Mouse (Mus musculus): ENCODE data around the gene Atp2b2. TPM values are rescaled to one million over a fixed set of nuclear protein-coding genes. Genes with fewer than 3 reads are reported as not detected.

The Atp2b2 gene
- polyA plus RNA-seq, 1 experiment: 0.19 TPM

DNA sequence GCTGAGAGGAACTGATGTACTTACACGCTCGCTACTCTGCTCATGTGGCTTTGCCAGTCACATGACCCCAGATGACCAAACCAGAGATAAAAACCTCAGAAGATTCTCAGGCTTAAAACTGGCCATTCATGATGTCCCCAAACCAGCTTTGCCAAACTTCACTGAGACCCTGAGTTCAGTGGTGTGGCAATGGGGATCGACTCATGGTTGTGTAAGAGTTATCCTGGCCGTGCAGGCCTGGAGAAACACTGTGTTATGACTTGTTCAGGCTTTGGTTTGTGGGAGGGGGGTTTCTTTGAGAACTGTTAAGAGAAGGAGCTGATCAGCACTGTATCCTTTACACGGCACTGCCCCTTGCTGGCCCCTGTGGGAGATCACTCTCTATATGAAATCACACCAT is 250.0 kb downstream of the Atp2b2 start:
- DNase-seq (ENCODE audit: low spot score): no peak

DNA sequence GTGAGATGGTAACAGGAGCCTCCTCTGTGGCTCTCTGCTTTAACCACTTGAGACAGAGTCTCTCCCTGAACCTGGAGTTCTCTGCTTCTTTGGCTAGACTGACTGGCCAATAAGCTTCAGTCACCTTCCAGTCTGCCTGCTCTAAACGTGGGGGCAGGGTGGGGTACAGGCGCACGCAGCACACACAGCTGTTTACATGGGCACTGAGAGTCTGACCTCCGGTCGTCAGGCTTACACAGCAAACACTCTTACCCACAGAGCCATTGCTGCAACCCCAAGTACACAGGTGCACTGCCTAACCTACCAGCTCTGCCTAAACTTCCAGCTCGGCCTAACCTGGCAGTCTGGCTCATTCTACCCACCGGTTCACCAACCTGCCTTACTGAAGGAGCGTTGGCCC is 251.4 kb downstream of the Atp2b2 start:
- DNase-seq (ENCODE audit: low spot score): no peak

DNA sequence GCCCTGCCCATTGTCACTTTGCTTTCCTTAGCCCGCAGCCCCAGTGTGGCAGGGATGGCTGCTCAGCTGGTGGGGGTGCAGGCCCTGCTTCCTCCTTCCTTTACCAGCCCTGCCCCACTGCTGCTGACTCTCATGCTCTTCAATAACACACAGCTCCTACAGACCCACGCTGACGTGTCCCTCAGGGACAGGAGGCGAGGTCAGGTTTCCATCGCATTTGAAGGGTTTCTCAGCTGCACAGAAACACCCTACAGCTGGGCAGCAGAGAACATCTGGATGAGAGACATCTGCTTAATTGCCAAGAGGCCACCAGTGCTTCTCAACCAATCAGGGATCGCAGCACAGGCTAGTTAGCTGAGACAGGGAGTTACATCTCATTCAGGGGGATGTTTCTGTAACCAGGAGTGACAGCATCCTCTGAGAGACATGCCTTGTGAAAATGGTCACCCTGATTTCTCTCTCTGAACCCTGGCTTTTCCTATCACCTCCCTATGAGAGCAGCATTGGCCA is 254.9 kb downstream of the Atp2b2 start:
- DNase-seq (ENCODE audit: low spot score): no peak

DNA sequence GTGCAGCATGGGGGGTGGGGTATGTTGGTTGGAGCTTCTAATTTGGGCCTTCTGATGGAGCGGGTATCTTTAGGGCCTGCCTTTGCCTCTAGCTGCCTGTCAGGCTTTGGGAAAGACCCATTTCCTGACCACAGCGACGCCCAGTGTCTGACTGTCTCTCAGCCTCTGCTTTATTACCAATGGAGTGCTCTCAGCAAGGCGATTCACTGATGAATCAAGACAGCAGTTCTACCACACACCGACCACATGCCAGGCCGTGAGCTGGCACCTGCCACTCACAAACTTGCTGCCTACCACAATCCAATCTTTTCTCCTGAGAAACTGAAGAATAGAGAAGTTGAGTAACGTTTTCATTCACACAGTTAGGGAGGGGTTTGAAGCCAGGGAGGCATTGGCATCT is 256.8 kb downstream of the Atp2b2 start:
- DNase-seq (ENCODE audit: low spot score): no peak

DNA sequence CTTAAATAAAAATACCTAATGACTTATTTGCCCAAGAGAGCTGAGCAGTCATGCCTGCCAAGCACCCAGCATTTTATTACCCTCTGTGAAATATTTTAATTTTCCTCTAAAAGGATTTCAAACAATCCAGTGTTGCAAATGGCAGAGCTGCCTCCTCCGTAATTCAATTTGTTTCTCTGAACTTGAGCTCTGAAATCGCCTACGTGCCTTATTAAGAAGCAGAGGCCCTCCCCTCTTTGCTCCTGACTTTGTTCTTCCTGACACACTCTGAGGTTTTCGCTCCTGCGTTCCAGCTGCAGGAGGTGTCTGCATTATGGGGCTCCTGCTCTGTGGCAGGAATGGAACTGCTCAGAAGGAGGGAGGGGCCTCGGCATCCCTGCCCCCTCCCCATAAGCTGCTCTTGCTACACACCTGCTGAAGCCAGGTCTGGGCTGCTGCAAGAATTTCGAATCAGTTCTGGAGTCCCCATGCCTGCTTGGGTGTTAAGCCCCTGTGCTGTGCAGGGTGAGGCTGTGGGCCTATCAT is 264.1 kb downstream of the Atp2b2 start:
- DNase-seq (ENCODE audit: low spot score): no peak

DNA sequence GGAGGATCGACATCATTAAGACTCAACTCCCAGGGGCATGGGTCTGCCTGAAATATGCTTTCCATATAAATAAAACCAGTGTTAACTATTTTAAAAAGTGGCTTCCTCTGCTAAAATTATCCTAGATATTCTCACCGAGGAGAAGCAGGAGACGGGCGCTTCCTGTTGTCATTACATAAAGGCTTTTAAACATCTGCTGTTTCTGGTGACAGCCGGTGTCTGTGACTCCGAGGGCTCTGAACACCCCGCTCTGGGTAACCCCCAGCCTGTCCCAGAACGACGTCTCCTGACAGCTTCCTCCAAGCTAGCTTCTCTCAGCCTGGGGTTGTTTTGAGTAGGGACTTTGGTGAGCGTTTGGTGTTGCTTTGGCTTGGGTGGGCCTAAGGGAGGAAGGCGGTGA is 273.6 kb downstream of the Atp2b2 start:
- DNase-seq (ENCODE audit: low spot score): no peak

DNA sequence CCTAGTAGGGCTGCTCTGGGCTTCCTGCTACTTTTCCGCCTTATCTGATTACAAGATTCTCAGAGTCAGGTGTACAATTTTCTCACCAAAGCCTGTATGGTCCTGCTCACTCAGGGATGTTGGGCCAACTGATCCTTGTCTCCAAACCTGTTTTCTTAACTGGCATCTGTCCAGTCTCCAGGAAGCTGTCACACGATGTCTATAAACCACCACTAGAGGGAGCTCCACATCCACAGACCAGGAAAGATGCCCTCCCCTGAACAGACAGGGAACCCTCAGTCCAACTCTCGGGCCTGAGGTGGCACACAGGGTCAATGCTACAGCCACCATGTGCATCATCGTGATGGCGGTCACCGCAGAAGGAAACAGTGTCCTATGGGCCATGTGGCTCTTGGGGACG is 280.8 kb downstream of the Atp2b2 start:
- no peak for DNase-seq (ENCODE audit: low spot score)

DNA sequence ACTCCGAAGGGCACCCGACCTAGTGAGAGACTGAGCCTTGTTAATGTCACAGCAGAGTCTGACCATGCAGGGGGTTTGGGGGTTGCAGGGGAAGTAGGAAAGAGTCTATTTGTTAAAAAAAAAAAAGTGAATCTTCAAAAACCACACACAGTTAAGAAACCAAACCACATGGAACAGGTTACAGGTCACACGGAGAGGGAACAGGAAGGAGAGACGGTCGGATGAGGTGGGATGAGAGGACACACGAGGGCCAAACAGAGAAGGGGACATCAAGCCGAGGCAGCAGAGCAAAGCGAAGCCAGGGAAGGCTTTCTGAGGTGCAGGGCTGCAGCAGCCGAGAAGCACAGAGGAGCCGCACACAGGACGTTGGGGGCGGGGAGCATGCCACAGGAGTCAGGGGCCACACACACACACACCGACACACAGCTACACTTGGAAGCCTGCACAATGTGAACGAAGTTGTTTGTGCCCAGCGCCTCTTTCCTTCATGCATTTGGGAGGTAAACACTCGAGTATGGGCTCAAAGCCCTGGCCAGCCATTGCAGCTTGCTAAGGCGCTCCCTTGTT is 293.2 kb downstream of the Atp2b2 start:
- DNase-seq (ENCODE audit: low spot score): no peak

DNA sequence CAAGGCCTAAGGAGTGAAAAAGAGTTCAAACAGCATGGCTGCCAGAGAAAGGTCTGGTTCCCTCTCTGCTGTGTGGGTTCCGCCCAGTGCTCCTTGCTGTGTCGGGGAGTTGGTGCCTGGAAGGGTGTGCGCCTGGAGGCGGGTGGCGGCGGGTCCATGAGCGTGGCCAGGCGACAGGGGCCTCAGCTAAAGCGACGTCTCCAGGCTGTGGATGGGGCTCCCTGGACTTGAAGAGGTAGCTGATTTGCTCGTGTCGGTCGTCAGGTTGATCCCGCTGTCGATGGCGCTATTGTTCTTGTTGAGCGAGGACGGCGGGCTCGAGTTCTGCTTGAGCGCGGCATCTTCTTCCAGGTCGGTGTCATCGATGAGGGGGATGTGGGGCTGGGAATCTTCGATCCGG is 294.1 kb downstream of the Atp2b2 start:
- no peak for DNase-seq (ENCODE audit: low spot score)

DNA sequence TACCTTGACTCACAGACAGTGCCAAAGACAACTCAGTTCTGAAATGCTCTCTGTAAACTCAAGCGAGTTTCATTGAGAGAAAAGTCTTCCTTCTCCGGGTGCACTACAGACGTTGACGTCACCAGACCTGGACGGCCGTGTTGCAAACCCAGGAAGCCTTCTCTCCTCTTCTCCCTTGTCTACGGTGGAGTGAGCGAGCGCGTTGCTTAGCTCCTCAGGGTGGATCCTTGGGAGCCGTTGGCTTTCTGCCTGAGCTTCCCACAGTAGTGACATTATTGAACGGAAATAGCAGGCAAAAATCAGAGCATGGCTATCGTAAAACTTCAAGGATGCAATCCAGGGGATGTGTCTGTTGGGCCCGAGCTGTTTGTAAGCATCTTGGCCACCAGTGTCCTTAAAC is 295.1 kb downstream of the Atp2b2 start:
- no peak for DNase-seq (ENCODE audit: low spot score)

DNA sequence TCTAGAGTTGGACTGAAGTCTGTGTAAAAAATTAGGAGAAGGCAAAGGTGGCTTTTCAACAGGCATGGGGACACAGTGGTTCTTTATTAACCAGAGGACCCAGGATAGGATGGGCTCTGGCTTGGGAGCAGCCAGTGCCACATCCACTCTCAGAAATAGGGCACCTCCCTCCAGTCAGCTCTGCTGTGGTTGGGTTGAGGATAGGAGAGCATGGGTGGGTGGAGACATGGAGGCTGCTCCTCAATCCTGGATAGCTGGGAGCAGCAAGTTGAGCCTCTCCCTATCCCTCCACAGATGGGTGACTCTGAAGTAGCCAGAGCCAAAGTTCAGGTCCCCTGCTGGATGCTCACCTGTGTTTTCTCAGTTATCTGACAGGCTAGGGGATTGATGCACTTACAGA is 297.3 kb downstream of the Atp2b2 start:
- no peak for DNase-seq (ENCODE audit: low spot score)

DNA sequence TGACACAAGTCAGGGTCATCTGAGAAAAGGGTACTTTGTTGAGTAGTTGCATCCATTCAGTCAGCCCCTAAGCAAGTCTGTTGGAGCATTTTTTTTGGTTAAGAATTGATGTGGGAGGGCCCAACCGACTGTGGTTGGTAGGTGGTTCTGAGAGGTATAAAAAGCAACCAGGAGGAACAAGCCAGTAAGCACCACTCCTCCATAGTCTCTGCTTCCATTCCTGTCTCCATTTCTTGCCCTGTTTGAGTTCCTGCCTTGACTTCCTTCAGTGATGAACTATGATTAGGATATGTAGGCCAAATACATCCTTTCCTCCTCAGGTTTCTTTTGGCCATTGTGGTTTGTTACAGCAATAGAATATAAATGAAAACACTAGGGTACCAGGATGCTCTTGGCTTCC is 299.3 kb downstream of the Atp2b2 start:
- no peak for DNase-seq (ENCODE audit: low spot score)

DNA sequence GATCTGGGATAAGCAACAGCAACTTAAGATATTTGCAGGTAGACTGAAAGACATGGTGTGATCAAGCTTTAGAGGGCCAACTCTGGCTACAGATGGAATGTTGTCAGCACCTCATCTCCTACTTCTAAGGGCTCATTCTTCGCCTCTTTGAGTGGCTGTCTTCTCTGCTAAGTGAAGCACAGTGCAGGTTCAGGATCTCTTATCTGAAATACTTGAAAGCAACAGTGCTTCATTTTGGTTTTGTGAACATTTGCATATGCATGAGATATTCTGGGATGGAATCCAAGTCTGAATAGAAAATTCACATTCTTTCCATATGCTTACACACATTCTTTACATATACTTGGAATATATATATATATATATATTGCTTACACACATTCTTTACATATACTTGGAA is 300.1 kb downstream of the Atp2b2 start:
- no peak for DNase-seq (ENCODE audit: low spot score)

DNA sequence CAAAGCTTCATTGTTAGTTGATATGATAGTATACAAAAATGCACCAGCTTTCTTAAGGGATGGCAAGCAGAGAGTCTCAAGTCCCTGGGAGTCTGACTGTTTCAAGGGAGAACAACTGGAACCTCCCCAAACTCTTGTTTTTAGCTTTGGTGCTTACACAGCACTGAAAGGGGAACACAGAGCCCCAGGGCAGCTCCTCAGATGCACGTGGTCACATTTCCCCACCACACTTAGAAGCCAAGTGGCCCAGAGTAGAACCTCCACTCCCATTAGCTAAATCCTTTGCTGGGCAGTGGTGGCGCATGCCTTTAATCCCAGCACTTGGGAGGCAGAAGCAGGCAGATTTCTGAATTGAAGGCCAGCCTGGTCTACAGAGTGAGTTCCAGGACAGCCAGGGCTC is 301.0 kb downstream of the Atp2b2 start:
- DNase-seq (ENCODE audit: low spot score): no peak

DNA sequence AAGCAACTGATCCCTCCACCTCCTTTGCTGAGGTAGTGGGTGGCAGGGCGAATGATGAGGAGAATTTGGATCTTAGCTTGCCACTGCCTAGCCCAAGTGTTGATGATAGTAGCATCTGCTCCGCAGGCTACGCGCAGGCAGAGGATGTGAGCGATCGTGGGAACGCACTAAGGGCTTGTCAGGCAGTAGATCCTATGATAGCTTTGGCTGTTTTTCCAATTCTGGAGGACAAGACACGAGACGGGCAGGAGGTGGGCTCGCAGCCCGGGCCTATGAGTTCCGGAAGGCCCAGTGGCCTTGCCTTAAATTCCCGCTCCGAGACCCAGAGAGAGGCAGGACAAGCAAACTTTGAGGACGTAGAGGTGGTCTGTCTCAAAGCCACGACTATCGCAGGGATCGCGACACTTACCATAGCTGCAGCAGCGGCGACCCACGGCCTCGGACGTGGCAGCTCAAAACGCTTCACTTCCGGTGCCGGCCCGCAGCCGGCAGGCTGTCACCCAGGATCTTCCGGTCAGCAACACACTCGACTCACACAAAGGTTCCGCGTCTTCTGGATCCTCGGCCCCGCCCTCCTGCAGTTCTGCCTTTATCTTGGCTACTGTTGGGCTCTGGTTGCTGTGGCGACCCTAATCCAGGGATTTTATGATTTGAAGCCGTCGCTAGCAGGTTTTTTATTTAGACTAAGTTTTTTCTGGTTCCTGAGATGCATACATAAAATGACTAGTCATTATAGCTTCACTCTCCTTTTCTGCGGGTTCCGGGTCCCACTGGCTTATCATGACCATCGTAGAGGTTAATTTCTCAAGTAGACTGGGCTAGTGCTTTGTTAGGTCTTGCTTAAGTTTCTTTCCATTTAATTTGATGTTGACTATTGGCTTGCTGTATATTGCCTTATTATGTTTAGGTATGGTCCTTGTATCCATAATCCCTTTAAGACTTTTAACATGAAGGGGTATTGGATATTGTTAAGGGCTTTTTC is 301.9 kb downstream of the Atp2b2 start, which contains the start of gene Sec13:
Gene Sec13, minus strand, starts transcription at position 508 of the 982 bp plus-strand sequence.
- peak; percentile 71 for DNase-seq (ENCODE audit: low spot score)

DNA sequence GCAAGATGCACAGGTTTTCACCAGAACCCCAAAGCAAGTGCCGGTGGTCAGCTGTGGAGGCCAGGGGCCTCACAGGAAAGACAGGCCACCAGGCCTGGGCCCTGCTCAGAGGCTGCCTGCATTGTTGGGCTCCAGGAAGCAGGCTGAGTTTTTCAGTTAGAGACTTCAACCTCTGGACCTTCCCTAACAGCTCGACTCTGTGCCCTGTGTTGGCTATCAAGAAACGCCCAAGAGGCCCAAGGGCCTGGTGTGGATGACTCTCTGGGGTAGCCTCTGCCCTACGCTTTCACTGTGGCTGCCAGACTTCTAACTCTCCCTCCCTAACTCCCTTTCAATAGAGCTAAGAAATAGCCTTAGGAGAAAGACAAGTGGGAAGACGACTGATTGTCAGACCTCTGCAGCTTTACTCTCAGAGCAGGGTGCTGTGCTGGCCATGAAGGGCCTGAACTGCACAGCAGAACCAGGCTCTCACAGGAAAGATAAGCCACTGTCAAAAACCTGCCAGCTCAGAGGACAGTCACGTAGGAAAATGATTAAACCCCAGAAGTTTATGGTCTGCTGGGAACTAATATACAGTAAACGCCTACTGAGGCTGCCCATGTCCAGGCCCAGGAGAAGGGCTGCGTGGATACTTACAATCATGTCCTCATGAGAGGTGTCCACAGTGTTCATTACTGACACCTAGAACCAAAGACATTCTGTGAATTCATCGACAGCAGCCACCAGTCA is 304.9 kb downstream of the Atp2b2 start:
- no peak for DNase-seq (ENCODE audit: low spot score)

DNA sequence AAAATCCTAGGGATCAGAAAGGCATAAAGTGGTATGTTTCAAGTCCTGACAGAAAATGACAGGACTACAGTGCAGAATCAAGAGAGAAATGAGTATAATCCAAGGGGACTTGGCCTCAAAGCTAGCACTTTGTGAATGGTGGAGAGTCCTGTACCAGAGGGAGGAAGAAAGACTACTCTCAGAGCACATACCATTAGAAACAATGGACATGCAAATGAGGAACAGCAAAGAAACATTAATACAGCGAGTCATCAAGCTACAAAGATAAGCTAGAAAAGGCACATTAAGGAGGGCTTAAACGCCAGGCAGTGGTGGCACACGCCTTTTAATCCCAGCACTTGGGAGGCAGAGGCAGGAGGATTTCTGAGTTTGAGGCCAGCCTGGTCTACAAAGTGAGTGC is 311.1 kb downstream of the Atp2b2 start:
- DNase-seq (ENCODE audit: low spot score): no peak

DNA sequence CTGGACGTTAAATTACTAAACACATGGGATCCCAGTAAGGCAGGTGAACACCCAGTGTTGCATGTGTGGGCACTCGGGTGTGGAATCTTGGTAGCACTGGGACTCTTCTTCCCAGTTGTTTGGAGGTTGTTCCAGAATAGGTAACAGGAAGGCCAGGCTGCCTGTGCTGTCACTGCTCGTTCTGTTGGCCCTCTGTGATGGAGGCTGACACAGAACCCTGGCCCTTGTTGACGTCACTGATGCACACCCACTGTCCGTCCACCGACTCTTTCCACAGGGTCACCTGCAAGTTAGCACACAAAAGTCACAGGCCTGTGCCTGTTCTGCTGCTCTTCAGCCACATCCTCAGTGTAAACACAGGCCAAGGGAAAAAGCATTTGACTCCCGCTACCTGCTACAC is 314.2 kb downstream of the Atp2b2 start:
- DNase-seq (ENCODE audit: low spot score): no peak

DNA sequence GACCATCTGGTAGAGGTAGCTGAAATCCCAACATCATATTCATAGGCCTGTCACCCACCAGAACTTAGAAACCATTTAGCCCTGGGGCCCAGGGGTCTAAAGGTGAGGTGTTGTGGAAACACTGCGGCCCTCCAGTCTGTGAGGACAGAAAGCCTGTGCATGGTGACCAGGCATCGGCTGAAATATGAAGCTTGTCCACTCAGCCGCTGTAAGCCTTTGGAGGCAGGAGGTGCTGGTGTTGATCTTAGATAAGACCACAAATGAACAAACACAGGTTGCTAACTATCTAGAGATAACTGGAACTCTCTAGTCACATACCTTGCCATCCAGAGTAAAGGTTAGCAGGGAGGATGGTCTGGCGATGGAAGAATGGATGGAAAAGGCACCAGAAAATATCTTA is 321.4 kb downstream of the Atp2b2 start:
- no peak for DNase-seq (ENCODE audit: low spot score)

DNA sequence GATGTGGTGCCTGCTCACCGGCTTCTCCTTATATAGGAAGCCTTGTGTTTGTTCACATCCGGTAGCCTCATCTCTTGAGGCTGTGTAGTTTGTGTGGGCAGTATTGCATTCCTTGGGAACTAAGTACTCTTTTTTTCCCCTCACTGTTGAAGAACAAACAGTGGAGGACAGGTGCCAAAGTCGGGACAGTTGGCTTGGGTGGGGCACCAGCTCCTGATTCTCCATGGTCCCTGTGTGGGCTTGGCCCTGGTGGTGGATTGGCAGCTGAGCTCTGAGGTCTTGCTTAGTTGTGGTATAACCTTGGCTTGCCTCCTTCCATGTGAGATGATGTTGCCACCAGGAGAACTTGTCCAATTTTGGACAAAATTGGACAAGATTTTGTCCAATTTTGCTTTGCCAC is 322.5 kb downstream of the Atp2b2 start, which contains the start of gene Ghrl:
Gene Ghrl, minus strand, starts transcription at position 3 of the 400 bp plus-strand sequence.
- DNase-seq (ENCODE audit: low spot score): no peak

DNA sequence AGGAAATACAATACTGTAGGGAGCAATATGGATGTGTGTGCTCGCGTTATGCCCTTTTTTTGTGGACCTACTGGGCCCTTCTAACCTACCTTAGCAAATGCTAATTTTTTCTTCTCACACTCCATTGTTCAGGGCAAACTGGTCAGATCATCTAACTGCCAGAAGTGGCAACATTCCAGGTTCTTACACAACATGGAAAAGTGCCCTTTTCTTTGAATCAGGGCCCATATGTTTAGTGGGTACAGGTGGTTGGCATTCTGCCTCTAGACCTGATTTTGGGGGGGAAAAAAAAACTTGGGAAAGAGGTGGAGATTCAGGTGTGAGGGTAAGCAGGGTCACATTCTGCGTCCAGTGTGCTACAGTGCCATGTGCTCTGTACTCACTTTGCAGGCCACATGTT is 324.9 kb downstream of the Atp2b2 start:
- no peak for DNase-seq (ENCODE audit: low spot score)

DNA sequence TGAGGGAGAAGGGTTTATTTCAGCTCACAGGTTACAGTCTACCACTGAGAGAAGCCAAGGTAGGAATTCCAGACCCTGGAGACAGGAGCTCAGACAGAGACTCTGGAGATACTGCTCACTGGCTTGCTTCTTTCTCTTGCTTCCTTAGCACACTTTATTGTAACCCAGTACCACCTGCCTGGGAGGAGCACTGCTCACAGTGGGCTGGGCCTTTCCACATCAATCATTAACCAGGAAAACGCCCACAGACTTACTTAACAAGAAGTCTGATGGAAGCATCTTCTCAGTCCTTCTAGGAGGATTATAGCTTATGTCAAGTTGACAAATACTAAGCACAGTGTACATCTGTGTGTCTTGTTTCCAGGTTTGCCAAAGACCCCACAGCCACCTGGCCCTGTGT is 327.6 kb downstream of the Atp2b2 start:
- DNase-seq (ENCODE audit: low spot score): no peak
